Mouse (Mus musculus) embryonic facial prominence, embryonic 11.5 days (tissue): ENCODE data around the gene Col25a1. TPM values are rescaled to one million over a fixed set of nuclear protein-coding genes. Genes with fewer than 3 reads are reported as not detected.

Experiments used
- ATAC-seq: fragments of 200-750 bp; cut with Nextera tagmentation; replicated peaks from 2 replicates; pipeline ENCODE4 v1.8.0; 2017; ENCODE audit warnings: low read depth; ENCODE audit not compliant: insufficient number of reproducible peaks, low FRiP score, low TSS enrichment
- DNase-seq: peaks from one replicate; pipeline ENCODE4 v3.0.0-alpha.2; 2015; ENCODE audit warnings: low spot score
- H3K27ac ChIP-seq: fragments of 300-500 bp; sonication (generic); replicated peaks from 2 replicates; pipeline ENCODE4 v1.5.1; 2014; ENCODE audit warnings: mild to moderate bottlenecking, low read depth, low read length, control low read depth
- H3K27me3 ChIP-seq: fragments of 300-500 bp; sonication (generic); 2 replicates; pipeline ENCODE4 v1.6.1; 2014; ENCODE audit warnings: mild to moderate bottlenecking, low read length, moderate library complexity, mixed read lengths; ENCODE audit not compliant: control insufficient read depth, insufficient read depth
- H3K36me3 ChIP-seq: fragments of 300-500 bp; sonication (generic); replicated peaks from 2 replicates; pipeline ENCODE4 v1.6.1; 2014; ENCODE audit warnings: low read depth, mild to moderate bottlenecking, low read length, moderate library complexity, mixed read lengths; ENCODE audit not compliant: control insufficient read depth, insufficient read depth
- H3K4me1 ChIP-seq: fragments of 300-500 bp; sonication (generic); 2 replicates; pipeline ENCODE4 v1.6.1; 2014; ENCODE audit warnings: low read length, mixed read lengths; ENCODE audit not compliant: control insufficient read depth, insufficient read depth
- H3K4me2 ChIP-seq: fragments of 300-500 bp; sonication (generic); 2 replicates; pipeline ENCODE4 v1.6.1; 2014; ENCODE audit warnings: low read depth, mild to moderate bottlenecking, control low read depth, low read length, moderate library complexity
- H3K4me3 ChIP-seq: fragments of 300-500 bp; sonication (generic); 2 replicates; pipeline ENCODE4 v1.5.1; 2014; ENCODE audit warnings: low read depth, low read length, control low read depth
- H3K9ac ChIP-seq: fragments of 300-500 bp; sonication (generic); replicated peaks from 2 replicates; pipeline ENCODE4 v1.6.1; 2014; ENCODE audit warnings: mild to moderate bottlenecking, control low read depth, low read length
- H3K9me3 ChIP-seq: fragments of 300-500 bp; sonication (generic); replicated peaks from 2 replicates; pipeline ENCODE4 v1.6.1; 2016; ENCODE audit warnings: mild to moderate bottlenecking, low read length, inconsistent platforms, mixed read lengths; ENCODE audit not compliant: control insufficient read depth
- WGBS: fragments of 180-500 bp; shearing (Covaris S2); extraction: QIAGEN DNeasy Blood & Tissue Kit; methylation state at CpG from one replicate; pipeline ENCODE4 v1.1.7; 2014; 5-methylcytosine and 5-hydroxymethylcytosine counted together
- polyA plus RNA-seq: library from polyadenylated mRNA; unstranded; fragments of >200 nt; fragmentation: Nextera tagmentation; extraction: Ambion mirVana; gene quantifications from 2 replicates; pipeline ENCODE4 v1.2.1, GENCODE M21; 2014

Col25a1 gene
- polyA plus RNA-seq, 1 experiment from 2014 or later = 11.1 TPM

DNA sequence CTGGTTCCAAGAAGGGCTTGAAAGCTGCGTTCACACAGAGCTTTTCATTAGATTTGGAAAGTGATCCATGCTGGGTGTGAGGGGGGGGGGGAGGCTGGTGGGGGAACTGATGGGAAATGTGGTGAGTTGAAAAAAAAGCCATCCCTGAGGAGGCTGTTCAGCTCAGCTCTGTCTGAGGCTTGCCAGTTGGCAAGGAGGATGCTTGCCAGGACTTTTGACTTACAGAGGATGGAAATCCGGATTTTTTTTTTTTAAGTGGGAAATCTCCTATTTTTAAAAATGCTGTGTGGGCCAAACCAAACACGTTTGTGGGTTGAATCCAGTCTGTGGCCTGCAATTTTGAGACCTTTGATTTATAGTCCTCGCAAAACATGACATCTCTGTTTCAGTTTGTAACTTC, 35.6 kb downstream of the Col25a1 start:
- Histone ChIP-seq H3K27ac (no peak overlapping the region), H3K4me2 (no peak overlapping the region), H3K9ac (no peak overlapping the region), H3K36me3 (no peaks in the 10 kb centered on the region), H3K4me1 (no peaks in the 10 kb centered on the region), H3K27me3 (no peaks in the 10 kb centered on the region), H3K4me3 (no peak overlapping the region), H3K9me3 (no peaks in the 10 kb centered on the region)
- no peak for DNase-seq
- no peak for ATAC-seq
- 79% methylated on average over 4 of the region's 4 CpGs for whole genome bisulfite sequencing

- DNase-seq (no peak), ATAC-seq (no peak)
- Histone ChIP-seq H3K4me2 (no peak overlapping the region), H3K4me3 (no peak overlapping the region), H3K4me1 (no peaks in the 10 kb centered on the region), H3K27me3 (no peaks in the 10 kb centered on the region), H3K36me3 (no peaks in the 10 kb centered on the region), H3K27ac (no peak overlapping the region), H3K9me3 (no peaks in the 10 kb centered on the region), H3K9ac (no peak overlapping the region)
- 73% methylated on average over 17 of the region's 17 CpGs for WGBS
Observed at GRCm38 (mm10) chr3:130172764-130173163, 41.5 kb downstream of the Col25a1 start.

DNA sequence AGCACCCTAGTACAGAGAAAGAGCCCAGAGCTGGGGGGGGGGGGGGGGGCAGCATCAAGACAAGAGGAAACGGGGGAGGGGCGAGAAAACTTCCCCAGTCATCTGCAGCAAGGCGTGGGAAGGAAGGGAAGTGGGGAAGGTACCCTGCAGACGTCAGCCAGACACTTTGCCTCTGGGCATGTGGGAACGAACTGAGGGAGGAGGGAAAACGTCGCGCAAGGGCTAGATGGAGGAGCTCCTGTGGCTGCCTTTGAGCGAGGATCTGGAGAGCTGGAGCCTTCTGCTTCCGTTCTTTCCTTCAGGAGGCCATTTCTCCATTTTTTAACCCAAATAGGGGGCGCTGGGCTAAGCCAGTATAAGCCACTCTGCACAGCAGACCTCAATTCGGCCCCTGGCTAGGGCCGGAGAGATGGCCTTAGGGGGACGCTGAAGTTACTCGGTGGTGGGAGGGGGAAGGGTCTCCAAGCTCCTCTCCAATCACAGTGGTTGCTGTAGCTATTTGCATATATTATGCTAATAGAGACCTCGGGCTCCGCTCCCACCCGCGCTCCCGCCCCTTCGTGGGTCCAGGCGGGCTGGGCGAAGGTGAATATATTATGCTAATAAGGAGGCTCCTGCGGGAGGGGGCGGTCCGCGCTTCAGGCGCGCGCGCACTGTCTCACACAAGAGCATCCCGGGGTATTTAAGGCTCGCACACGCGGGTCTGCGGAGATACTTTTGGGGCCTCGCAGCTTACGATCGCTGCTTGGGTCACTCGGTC, 49.1 kb downstream of the Col25a1 start:
- ATAC-seq (peak; percentile 95), DNase-seq (peak; percentile 90)
- peak overlapping the region; percentile 69; the same call in 1 of the 2 replicates for H3K27ac ChIP-seq

GRCm38 (mm10) chr3:130180964-130181590, 49.8 kb downstream of the Col25a1 start:
- no peaks in the 10 kb centered on the region for H3K27me3 ChIP-seq
- peak overlapping the region; percentile 94 for H3K4me2 ChIP-seq
- peak overlapping the region; percentile 47 for H3K4me3 ChIP-seq
- under 1% methylated on average over 40 of the region's 40 CpGs for WGBS
- peak overlapping the region; percentile 46 for H3K9ac ChIP-seq
- DNase-seq (peak; percentile 42), ATAC-seq (peak; percentile 39; the same call in 1 of the 2 replicates)
- H3K27ac ChIP-seq = no peak overlapping the region
- no peaks in the 10 kb centered on the region for H3K4me1 ChIP-seq
- H3K9me3 ChIP-seq = no peaks in the 10 kb centered on the region
- no peaks in the 10 kb centered on the region for H3K36me3 ChIP-seq

More for the DNA sequence above, 49.1 kb downstream of the Col25a1 start:
- H3K4me1 ChIP-seq = no peaks in the 10 kb centered on the region
- peak overlapping the region; percentile 46 for H3K9ac ChIP-seq
- under 1% methylated on average over 39 of the region's 40 CpGs for WGBS
- peak overlapping the region; percentile 94 for H3K4me2 ChIP-seq
- H3K4me3 ChIP-seq = peak overlapping the region; percentile 47
- no peaks in the 10 kb centered on the region for H3K36me3 ChIP-seq
- H3K9me3 ChIP-seq = no peaks in the 10 kb centered on the region
- H3K27me3 ChIP-seq = no peaks in the 10 kb centered on the region

DNA sequence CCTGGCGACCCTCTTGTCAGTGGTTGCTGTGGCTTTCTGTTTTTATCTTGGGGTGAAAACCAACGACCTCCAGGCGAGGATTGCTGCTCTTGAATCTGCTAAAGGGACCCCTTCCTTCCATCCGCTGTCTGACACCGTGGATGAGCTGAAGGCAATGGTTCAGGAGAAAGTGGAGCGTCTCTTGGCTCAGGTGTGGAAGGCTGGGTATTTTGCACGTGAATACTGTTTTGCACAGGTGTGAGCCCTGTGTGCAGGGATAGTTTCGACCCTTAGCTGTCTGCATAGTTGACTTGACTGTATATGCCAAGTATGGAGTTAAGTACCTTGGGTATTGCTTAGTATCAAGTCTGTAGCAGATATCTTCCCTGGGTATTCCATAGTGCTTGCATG, 50.3 kb downstream of the Col25a1 start:
- H3K4me1 ChIP-seq = no peaks in the 10 kb centered on the region
- no peaks in the 10 kb centered on the region for H3K27me3 ChIP-seq
- no peaks in the 10 kb centered on the region for H3K36me3 ChIP-seq
- 20% methylated on average over 8 of the region's 8 CpGs for WGBS
- no peaks in the 10 kb centered on the region for H3K9me3 ChIP-seq
- H3K27ac ChIP-seq = no peak overlapping the region
- peak overlapping the region; percentile 47 for H3K4me3 ChIP-seq
- DNase-seq = no peak
- ATAC-seq = no peak
- H3K4me2 ChIP-seq = peak overlapping the region; percentile 94
- H3K9ac ChIP-seq = peak overlapping the region; percentile 46

- no peaks in the 10 kb centered on the region for H3K4me1 ChIP-seq
- H3K27ac ChIP-seq = no peak overlapping the region
- WGBS = 55% methylated on average over 4 of the region's 4 CpGs
- no peaks in the 10 kb centered on the region for H3K9me3 ChIP-seq
- DNase-seq = no peak
- no peaks in the 10 kb centered on the region for H3K27me3 ChIP-seq
- no peaks in the 10 kb centered on the region for H3K36me3 ChIP-seq
- H3K4me3 ChIP-seq = peak overlapping the region; percentile 3; the same call in 1 of the 2 replicates
- no peak overlapping the region for H3K9ac ChIP-seq
- no peak for ATAC-seq
- H3K4me2 ChIP-seq = peak overlapping the region; percentile 13; the same call in 1 of the 2 replicates
Observed at GRCm38 (mm10) chr3:130182450-130182849, 51.1 kb downstream of the Col25a1 start.

DNA sequence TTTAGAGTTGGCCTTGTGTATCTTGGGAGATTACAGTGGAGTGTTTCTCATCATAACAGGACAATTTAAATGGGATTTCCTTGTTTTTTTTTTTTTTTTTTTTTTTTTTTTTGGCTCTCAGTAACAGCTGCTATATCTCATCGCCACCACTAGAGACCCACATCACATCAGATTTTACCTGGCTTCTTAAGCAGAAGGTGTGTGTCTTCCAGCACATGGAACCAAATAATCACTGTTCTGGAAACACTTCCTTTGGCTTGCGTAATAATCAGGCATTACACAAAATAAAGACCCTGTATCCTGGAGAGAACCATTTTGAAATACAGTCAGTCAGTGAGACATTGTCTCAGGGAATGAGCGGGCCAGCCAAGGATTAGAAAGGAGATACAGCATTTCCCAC, 53.8 kb downstream of the Col25a1 start:
- no peak overlapping the region for H3K4me3 ChIP-seq
- H3K27me3 ChIP-seq = no peaks in the 10 kb centered on the region
- DNase-seq (peak; percentile 24), ATAC-seq (no peak)
- 54% methylated on average over 3 of the region's 3 CpGs for WGBS
- no peaks in the 10 kb centered on the region for H3K4me1 ChIP-seq
- H3K9ac ChIP-seq = no peak overlapping the region
- H3K4me2 ChIP-seq = no peak overlapping the region
- H3K36me3 ChIP-seq = no peaks in the 10 kb centered on the region
- H3K9me3 ChIP-seq = no peaks in the 10 kb centered on the region
- H3K27ac ChIP-seq = no peak overlapping the region

DNA sequence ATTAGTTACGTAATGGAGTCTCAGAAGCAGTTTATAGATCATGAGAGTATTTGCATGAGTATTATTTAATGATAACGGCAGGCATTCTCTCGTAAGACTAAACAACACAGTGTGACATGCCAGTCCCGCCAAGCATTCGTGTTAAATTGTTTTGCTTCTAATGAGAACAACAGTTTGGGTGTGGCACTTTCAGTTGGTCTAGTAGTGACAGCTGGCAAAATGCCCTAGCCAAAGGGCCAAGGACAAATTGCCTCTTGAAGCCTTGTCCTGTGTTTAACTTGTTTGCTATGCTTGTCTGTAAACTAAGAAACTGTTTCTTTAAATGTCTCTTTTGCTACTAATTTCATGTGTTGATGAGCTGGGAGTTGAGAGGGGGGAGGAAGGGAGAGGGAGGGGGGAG, 56.3 kb downstream of the Col25a1 start:
- no peak overlapping the region for H3K4me3 ChIP-seq
- H3K9ac ChIP-seq = no peak overlapping the region
- ATAC-seq = no peak
- no peaks in the 10 kb centered on the region for H3K9me3 ChIP-seq
- no peaks in the 10 kb centered on the region for H3K4me1 ChIP-seq
- WGBS = 88% methylated on average over 5 of the region's 5 CpGs
- H3K4me2 ChIP-seq = no peak overlapping the region
- H3K27ac ChIP-seq = no peak overlapping the region
- H3K27me3 ChIP-seq = no peaks in the 10 kb centered on the region
- H3K36me3 ChIP-seq = no peaks in the 10 kb centered on the region
- DNase-seq = no peak
